Mouse (Mus musculus): Measurements from ENCODE around the gene Ess2. TPM values are rescaled to one million over a fixed set of nuclear protein-coding genes. Genes with fewer than 3 reads are reported as not detected.
"Not testable (repeated sequence)": the region's sequence is repeated elsewhere in the genome, so short reads cannot be mapped to it uniquely, and the experiment has no call there.

Gene Ess2
- polyA plus RNA-seq (2014; fragmentation: Nextera tagmentation; extraction: Ambion mirVana), result 29.4 and 42.8 TPM in 2 replicates

GRCm38 (mm10) chr16:17911052-17911595, at the start of gene Ess2:
Ess2 (minus strand) TSS chr16:17911348.
- no peaks in the 10 kb centered on the region for H3K9me3 ChIP-seq (ENCODE audit: control insufficient read depth, low read length)
- under 1% methylated on average over 35 of the region's 35 CpGs for WGBS
- DNase-seq (ENCODE audit: low spot score) (peak; percentile 93), ATAC-seq (replicated peaks; ENCODE audit: low FRiP score, low TSS enrichment, low read depth) (peak; percentile 92)
- peaks cover 45% of the 10 kb centered on the region for H3K27me3 ChIP-seq (replicated peaks; ENCODE audit: control insufficient read depth, insufficient read depth, low read length)
- peak within 1 kb of the TSS; percentile 57 for H3K9ac ChIP-seq (ENCODE audit: low read length)
- peak within 1 kb of the TSS; percentile 95 for H3K4me2 ChIP-seq (ENCODE audit: low read length)
- peaks cover 33% of the 10 kb centered on the region for H3K36me3 ChIP-seq (ENCODE audit: control insufficient read depth, insufficient read depth, low read length)
- no peak within 1 kb of the TSS for H3K27ac ChIP-seq (ENCODE audit: low read depth)
- peak within 1 kb of the TSS; percentile 50 for H3K4me3 ChIP-seq (ENCODE audit: low read depth, low read length)
- peaks cover 14% of the 10 kb centered on the region for H3K4me1 ChIP-seq (replicated peaks; ENCODE audit: control insufficient read depth, insufficient read depth, low read length)

GRCm38 (mm10) chr16:17956052-17956638, 45.0 kb upstream of the Ess2 start:
- H3K4me3 ChIP-seq (ENCODE audit: low read depth, low read length); H3K9me3 ChIP-seq (ENCODE audit: control insufficient read depth, low read length); H3K27ac ChIP-seq (ENCODE audit: low read depth); H3K9ac ChIP-seq (ENCODE audit: low read length); H3K4me2 ChIP-seq (ENCODE audit: low read length); DNase-seq (ENCODE audit: low spot score); H3K36me3 ChIP-seq (ENCODE audit: control insufficient read depth, insufficient read depth, low read length); ATAC-seq (replicated peaks; ENCODE audit: low FRiP score, low TSS enrichment, low read depth); H3K4me1 ChIP-seq (replicated peaks; ENCODE audit: control insufficient read depth, insufficient read depth, low read length); H3K27me3 ChIP-seq (replicated peaks; ENCODE audit: control insufficient read depth, insufficient read depth, low read length): not testable (repeated sequence)
- WGBS, result 96% methylated on average over 16 of the region's 17 CpGs

GRCm38 (mm10) chr16:17951618-17952017, 40.5 kb upstream of the Ess2 start:
- H3K27me3 ChIP-seq (replicated peaks; ENCODE audit: control insufficient read depth, insufficient read depth, low read length), result no peaks in the 10 kb centered on the region
- no peaks in the 10 kb centered on the region for H3K36me3 ChIP-seq (ENCODE audit: control insufficient read depth, insufficient read depth, low read length)
- H3K4me2 ChIP-seq (ENCODE audit: low read length), result no peak overlapping the region
- no peak overlapping the region for H3K27ac ChIP-seq (ENCODE audit: low read depth)
- ATAC-seq (replicated peaks; ENCODE audit: low FRiP score, low TSS enrichment, low read depth) (no peak), DNase-seq (ENCODE audit: low spot score) (no peak)
- WGBS, result 86% methylated on average over 4 of the region's 4 CpGs
- no peak overlapping the region for H3K4me3 ChIP-seq (ENCODE audit: low read depth, low read length)
- no peak overlapping the region for H3K9ac ChIP-seq (ENCODE audit: low read length)
- H3K4me1 ChIP-seq (replicated peaks; ENCODE audit: control insufficient read depth, insufficient read depth, low read length), result no peaks in the 10 kb centered on the region
- H3K9me3 ChIP-seq (ENCODE audit: control insufficient read depth, low read length), result no peaks in the 10 kb centered on the region; the same call in 1 of the 2 replicates

- H3K36me3 ChIP-seq (ENCODE audit: control insufficient read depth, insufficient read depth, low read length), result no peaks in the 10 kb centered on the region
- no peak for DNase-seq (ENCODE audit: low spot score)
- no peak overlapping the region for H3K4me3 ChIP-seq (ENCODE audit: low read depth, low read length)
- no peak overlapping the region for H3K9ac ChIP-seq (ENCODE audit: low read length)
- no peak overlapping the region for H3K27ac ChIP-seq (ENCODE audit: low read depth)
- no peaks in the 10 kb centered on the region for H3K27me3 ChIP-seq (replicated peaks; ENCODE audit: control insufficient read depth, insufficient read depth, low read length)
- WGBS, result 69% methylated on average over 4 of the region's 4 CpGs
- no peak overlapping the region for H3K4me2 ChIP-seq (ENCODE audit: low read length)
- ATAC-seq (replicated peaks; ENCODE audit: low FRiP score, low TSS enrichment, low read depth), result 0 out of 2 replicates have a peak, but pooled peaks have one; percentile 40
- no peaks in the 10 kb centered on the region for H3K9me3 ChIP-seq (ENCODE audit: control insufficient read depth, low read length)
- no peaks in the 10 kb centered on the region for H3K4me1 ChIP-seq (replicated peaks; ENCODE audit: control insufficient read depth, insufficient read depth, low read length)
These were observed 38.9 kb upstream of the Ess2 start for GRCm38 (mm10) chr16:17950068-17950467.

GRCm38 (mm10) chr16:17949421-17949877, 38.3 kb upstream of the Ess2 start:
- no peak overlapping the region for H3K4me2 ChIP-seq (ENCODE audit: low read length)
- H3K4me3 ChIP-seq (ENCODE audit: low read depth, low read length), result no peak overlapping the region
- no peaks in the 10 kb centered on the region for H3K36me3 ChIP-seq (ENCODE audit: control insufficient read depth, insufficient read depth, low read length)
- no peak for ATAC-seq (replicated peaks; ENCODE audit: low FRiP score, low TSS enrichment, low read depth)
- H3K27ac ChIP-seq (ENCODE audit: low read depth), result no peak overlapping the region
- 50% methylated on average over 2 of the region's 2 CpGs for WGBS
- no peaks in the 10 kb centered on the region for H3K9me3 ChIP-seq (ENCODE audit: control insufficient read depth, low read length)
- no peaks in the 10 kb centered on the region for H3K4me1 ChIP-seq (replicated peaks; ENCODE audit: control insufficient read depth, insufficient read depth, low read length)
- no peak for DNase-seq (ENCODE audit: low spot score)
- no peaks in the 10 kb centered on the region for H3K27me3 ChIP-seq (replicated peaks; ENCODE audit: control insufficient read depth, insufficient read depth, low read length)
- no peak overlapping the region for H3K9ac ChIP-seq (ENCODE audit: low read length)

- Histone ChIP-seq H3K36me3 (ENCODE audit: control insufficient read depth, insufficient read depth, low read length) (no peaks in the 10 kb centered on the region), H3K4me3 (ENCODE audit: low read depth, low read length) (no peak overlapping the region), H3K27ac (ENCODE audit: low read depth) (no peak overlapping the region), H3K27me3 (replicated peaks; ENCODE audit: control insufficient read depth, insufficient read depth, low read length) (no peaks in the 10 kb centered on the region), H3K4me1 (replicated peaks; ENCODE audit: control insufficient read depth, insufficient read depth, low read length) (no peaks in the 10 kb centered on the region; the same call in 1 of the 2 replicates), H3K9ac (ENCODE audit: low read length) (no peak overlapping the region), H3K4me2 (ENCODE audit: low read length) (no peak overlapping the region), H3K9me3 (ENCODE audit: control insufficient read depth, low read length) (no peaks in the 10 kb centered on the region)
- whole genome bisulfite sequencing, result 47% methylated on average over 7 of the region's 7 CpGs
- DNase-seq (ENCODE audit: low spot score) (no peak), ATAC-seq (replicated peaks; ENCODE audit: low FRiP score, low TSS enrichment, low read depth) (peak; percentile 72; the same call in 1 of the 2 replicates)
These were observed 34.1 kb upstream of the Ess2 start for GRCm38 (mm10) chr16:17945081-17945831.

GRCm38 (mm10) chr16:17943466-17943865, 32.3 kb upstream of the Ess2 start:
- no peak overlapping the region for H3K9ac ChIP-seq (ENCODE audit: low read length)
- H3K9me3 ChIP-seq (ENCODE audit: control insufficient read depth, low read length), result no peaks in the 10 kb centered on the region
- 56% methylated on average over 8 of the region's 8 CpGs for WGBS
- H3K36me3 ChIP-seq (ENCODE audit: control insufficient read depth, insufficient read depth, low read length), result no peaks in the 10 kb centered on the region
- H3K27me3 ChIP-seq (replicated peaks; ENCODE audit: control insufficient read depth, insufficient read depth, low read length), result no peaks in the 10 kb centered on the region
- H3K4me3 ChIP-seq (ENCODE audit: low read depth, low read length), result no peak overlapping the region
- H3K27ac ChIP-seq (ENCODE audit: low read depth), result no peak overlapping the region
- no peak overlapping the region for H3K4me2 ChIP-seq (ENCODE audit: low read length)
- DNase-seq (ENCODE audit: low spot score) (no peak), ATAC-seq (replicated peaks; ENCODE audit: low FRiP score, low TSS enrichment, low read depth) (no peak)
- H3K4me1 ChIP-seq (replicated peaks; ENCODE audit: control insufficient read depth, insufficient read depth, low read length), result peaks cover 9% of the 10 kb centered on the region; the same call in 1 of the 2 replicates

GRCm38 (mm10) chr16:17939255-17939751, 28.2 kb upstream of the Ess2 start:
- Histone ChIP-seq H3K4me3 (ENCODE audit: low read depth, low read length) (no peak overlapping the region), H3K9me3 (ENCODE audit: control insufficient read depth, low read length) (no peaks in the 10 kb centered on the region), H3K4me1 (replicated peaks; ENCODE audit: control insufficient read depth, insufficient read depth, low read length) (peaks cover 9% of the 10 kb centered on the region; the same call in 1 of the 2 replicates), H3K36me3 (ENCODE audit: control insufficient read depth, insufficient read depth, low read length) (no peaks in the 10 kb centered on the region), H3K4me2 (ENCODE audit: low read length) (0 out of 2 replicates have a peak overlapping the region, but pooled peaks have one; percentile 16), H3K27me3 (replicated peaks; ENCODE audit: control insufficient read depth, insufficient read depth, low read length) (no peaks in the 10 kb centered on the region), H3K27ac (ENCODE audit: low read depth) (0 out of 2 replicates have a peak overlapping the region, but pooled peaks have one; percentile 24), H3K9ac (ENCODE audit: low read length) (no peak overlapping the region)
- ATAC-seq (replicated peaks; ENCODE audit: low FRiP score, low TSS enrichment, low read depth) (peak; percentile 47; the same call in 1 of the 2 replicates), DNase-seq (ENCODE audit: low spot score) (peak; percentile 61)
- WGBS, result 36% methylated on average over 9 of the region's 9 CpGs
